Comparison of ENCODE assay signal across 19 mouse cellular contexts in genomic region chr4:103395066-103395465, GRCm38 (mm10).
"Had no signal": no experiment of that assay in that cellular context is flagged by ENCODE, and none has a peak within 500 bp of the region (broad histone marks: within the 10 kb centered on the region; RNA-seq: fewer than 3 reads in every experiment).

No protein-coding gene starts in this region.

- DNase-seq: liver, embryonic 13.5 days; lung, adult 18-20 months; lung, embryonic 14.5 days; lung, postnatal 10 days; lung, postnatal 4 days; retina, postnatal 1 day; right cerebral cortex, adult 18-20 months; right cerebral cortex, postnatal 25 days; right cerebral cortex, postnatal 4 days; spleen, adult 18-20 months; thymus, adult 18-20 months; thymus, postnatal 14 days; thymus, postnatal 36 days had no signal

- H3K9ac ChIP-seq: liver, embryonic 13.5 days; liver, embryonic 15.5 days; lung, embryonic 14.5 days; midbrain, embryonic 13.5 days; neural tube, embryonic 13.5 days; neural tube, embryonic 15.5 days had no signal

- H3K4me3 ChIP-seq: liver, embryonic 13.5 days; liver, embryonic 15.5 days; midbrain, embryonic 10.5 days; midbrain, embryonic 13.5 days; myocyte; neural tube, embryonic 13.5 days; neural tube, embryonic 15.5 days had no signal

- H3K27ac ChIP-seq: liver, embryonic 13.5 days; liver, embryonic 15.5 days; midbrain, embryonic 10.5 days; midbrain, embryonic 13.5 days; neural tube, embryonic 13.5 days; neural tube, embryonic 15.5 days had no signal

- H3K36me3 ChIP-seq: liver, embryonic 13.5 days; liver, embryonic 15.5 days; midbrain, embryonic 10.5 days; midbrain, embryonic 13.5 days; neural tube, embryonic 13.5 days; neural tube, embryonic 15.5 days had no signal

- H3K4me2 ChIP-seq: liver, embryonic 13.5 days; liver, embryonic 15.5 days; lung, embryonic 14.5 days; midbrain, embryonic 13.5 days; neural tube, embryonic 13.5 days; neural tube, embryonic 15.5 days had no signal

- H3K27me3 ChIP-seq: liver, embryonic 13.5 days; liver, embryonic 15.5 days; midbrain, embryonic 13.5 days; neural tube, embryonic 13.5 days; neural tube, embryonic 15.5 days had no signal

- H3K4me1 ChIP-seq: liver, embryonic 13.5 days; liver, embryonic 15.5 days; neural tube, embryonic 15.5 days had no signal

- H3K9me3 ChIP-seq: liver, embryonic 13.5 days; liver, embryonic 15.5 days; midbrain, embryonic 10.5 days; midbrain, embryonic 13.5 days; neural tube, embryonic 13.5 days; neural tube, embryonic 15.5 days had no signal
